Mouse (Mus musculus): ENCODE measurements around the gene Gm10282. TPM values are rescaled to one million over a fixed set of nuclear protein-coding genes. Genes with fewer than 3 reads are reported as not detected.

Gene Gm10282
- 5.0 and 9.7 TPM in 2 replicates for total RNA-seq (2017)

DNA sequence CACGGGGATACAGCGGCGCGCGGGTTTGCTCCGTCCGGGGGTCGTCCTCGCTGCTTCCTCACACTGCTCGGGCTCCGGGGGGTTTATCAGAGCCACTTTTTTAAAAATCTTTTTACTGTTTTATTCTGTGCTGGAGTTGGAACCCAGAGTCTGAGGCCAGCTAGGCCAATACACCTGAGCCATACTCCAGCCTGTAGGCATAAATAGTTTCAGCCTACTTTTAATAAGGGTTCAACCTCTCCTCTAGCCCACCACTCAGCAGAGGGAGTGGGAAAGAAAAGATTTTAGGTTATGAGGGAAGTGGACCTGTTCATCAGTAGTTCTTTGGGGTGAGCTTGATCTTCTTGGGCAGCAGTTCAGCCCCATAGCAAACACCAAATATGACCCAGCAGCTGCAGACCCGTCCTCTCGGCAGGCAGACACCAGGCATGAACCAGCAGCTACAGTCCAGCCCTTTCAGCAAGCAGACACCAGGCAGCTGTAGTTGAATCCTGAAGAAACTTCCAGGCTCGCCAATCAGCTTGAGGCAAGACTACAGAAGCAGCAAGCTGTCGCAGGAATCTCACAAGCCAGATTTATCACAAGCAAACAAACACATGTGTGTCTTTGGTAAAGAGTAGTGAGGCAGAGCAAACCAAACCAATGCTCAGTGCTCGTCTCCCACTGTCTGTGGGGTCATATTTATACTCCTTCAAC lies at the start of gene Gm10282:
TSS of gene Gm10282 (minus strand) at position 51 of the 696 bp plus-strand sequence.
- no peak for ATAC-seq (ENCODE audit: extremely low read depth, insufficient number of reproducible peaks, low FRiP score, poor library complexity, severe bottlenecking)

DNA sequence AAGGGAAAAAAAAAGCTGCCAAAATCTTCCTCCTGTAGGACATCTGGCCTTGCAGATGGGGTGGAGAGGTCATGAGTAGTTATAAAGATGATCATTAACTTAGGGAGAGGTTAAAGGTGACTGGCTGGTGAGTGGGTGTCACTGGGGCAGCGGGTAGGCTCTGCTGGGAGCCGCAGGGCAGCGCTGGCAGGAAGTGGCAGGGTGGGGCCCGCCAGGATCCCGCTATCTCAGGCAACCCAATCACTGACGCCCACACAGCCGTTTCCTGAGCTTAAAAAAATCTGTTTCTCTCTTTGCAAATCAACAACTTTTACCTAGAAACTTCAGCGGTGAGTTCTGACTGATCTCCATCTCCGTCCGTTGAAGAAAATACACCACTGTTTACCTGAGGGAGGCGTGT lies 49.2 kb upstream of the Gm10282 start:
- ATAC-seq (ENCODE audit: extremely low read depth, insufficient number of reproducible peaks, low FRiP score, poor library complexity, severe bottlenecking) = peak; percentile 58

DNA sequence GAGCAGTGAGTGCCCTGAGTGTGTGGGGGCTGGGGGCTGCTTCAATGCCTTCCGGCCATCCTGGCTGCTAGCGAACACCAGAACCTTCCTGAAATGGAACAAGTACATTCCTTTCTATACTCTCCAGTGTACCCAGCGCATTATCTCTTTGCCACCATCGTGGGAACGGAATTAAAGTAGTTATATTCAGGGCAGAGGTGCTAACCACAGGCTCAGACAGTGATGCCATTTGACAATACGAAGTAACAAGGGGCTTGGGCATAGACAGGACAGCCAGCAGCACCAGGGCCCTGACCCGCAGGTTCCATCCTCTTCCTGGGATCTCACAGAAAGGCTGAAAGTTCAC lies 48.6 kb upstream of the Gm10282 start:
- ATAC-seq (ENCODE audit: extremely low read depth, insufficient number of reproducible peaks, low FRiP score, poor library complexity, severe bottlenecking) = no peak

DNA sequence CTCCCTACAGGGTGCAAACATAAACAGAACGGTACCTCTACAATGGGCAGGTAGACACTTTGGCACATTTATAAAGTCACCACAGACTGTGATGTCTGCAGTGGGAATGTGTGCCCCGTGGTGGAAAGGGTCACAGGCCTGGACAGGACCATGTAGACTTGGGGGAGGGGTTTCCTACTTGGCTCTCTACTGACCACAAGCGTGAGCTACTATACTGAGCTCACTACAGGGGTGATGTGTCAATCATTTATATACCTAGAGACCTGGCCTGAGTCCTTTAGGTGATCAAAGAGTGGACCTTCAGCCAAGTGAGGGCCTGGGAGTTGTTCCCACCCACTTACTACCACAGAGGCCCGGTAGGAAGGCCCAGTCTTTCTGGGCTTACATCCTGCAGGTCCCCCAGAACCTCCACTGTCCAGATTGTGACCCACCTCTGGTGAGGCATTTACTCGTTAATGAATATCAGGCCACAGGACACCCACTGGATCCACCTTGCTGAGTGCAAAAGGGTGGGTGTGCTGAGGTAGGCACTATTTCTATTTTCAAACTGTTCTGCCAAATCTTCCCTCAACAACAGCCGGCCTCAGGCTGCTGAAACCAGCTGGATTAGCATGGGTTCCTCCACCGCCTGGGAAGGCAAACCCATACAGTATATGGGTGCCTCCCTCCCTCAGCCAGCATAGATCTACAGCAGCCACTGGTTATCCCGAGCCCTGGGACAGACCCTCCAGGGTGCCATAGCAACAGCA lies 48.1 kb upstream of the Gm10282 start:
- no peak for ATAC-seq (ENCODE audit: extremely low read depth, insufficient number of reproducible peaks, low FRiP score, poor library complexity, severe bottlenecking)

DNA sequence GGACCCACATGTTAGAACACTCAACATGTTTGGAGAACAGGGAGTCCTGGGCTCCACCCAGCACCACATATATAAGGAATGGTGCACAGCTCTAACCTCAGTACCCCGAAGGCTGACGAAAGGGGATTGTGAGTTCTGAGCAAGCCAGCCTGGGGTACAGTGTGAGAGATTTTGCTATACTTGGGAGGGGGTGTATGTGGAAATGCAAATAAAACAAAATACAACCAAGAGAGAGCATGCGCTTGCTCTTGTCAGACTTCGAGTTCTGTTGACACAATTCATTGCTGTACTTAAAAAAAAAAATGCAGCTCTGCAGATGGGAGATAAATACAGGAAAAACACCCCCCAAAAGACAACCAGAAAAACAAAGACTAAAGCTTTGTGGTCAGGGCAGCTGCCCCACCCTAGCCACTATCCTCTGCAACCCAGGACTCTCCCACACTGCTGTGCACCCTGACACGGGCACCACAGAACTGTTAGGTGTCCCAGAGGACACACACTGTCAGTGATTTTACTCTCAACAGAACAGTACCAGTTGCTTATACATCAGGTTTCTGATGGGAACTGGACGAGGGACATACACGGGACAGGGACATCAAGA lies 46.4 kb upstream of the Gm10282 start:
- no peak; the same call in 1 of the 2 replicates for ATAC-seq (ENCODE audit: extremely low read depth, insufficient number of reproducible peaks, low FRiP score, poor library complexity, severe bottlenecking)

DNA sequence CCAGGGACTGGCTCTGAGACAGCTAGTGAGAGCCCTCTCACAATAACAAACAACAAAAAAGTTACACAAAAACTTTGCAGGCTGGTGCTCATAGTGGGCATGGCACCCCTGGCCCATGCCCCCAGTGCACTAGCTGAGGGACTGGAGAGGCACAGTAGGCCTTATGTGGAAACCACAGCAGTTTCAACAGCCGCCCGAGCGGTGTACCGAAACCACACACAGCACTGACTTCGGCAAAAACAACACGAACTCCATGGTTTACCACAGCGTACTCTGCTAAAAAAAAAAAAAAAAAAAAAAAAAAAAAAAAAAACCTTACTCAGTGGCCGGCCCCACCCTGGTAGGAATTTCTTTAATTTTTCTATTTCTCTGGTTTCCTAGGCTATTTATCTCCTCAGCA lies 45.7 kb upstream of the Gm10282 start:
- peak; percentile 60 for ATAC-seq (ENCODE audit: extremely low read depth, insufficient number of reproducible peaks, low FRiP score, poor library complexity, severe bottlenecking)

DNA sequence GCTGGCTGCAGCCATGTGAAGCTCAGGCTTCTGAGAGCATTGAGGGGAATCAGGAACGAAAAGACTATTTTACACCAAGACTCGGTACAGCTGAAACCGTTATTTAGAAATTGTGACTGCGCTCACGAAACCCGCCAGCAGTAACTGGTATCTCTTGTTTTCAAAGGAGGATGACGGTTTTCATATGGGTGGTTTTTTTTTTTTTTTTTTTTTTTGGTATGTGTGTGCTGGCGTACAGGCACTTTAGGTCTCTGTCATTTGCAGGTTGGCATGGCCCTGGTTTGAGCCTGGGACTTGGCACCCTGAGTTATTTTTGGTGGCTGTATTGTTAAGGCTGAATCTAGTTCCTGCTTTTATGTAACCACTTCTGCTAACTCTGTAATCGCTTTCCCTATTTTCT lies 44.8 kb upstream of the Gm10282 start:
- no peak for ATAC-seq (ENCODE audit: extremely low read depth, insufficient number of reproducible peaks, low FRiP score, poor library complexity, severe bottlenecking)

DNA sequence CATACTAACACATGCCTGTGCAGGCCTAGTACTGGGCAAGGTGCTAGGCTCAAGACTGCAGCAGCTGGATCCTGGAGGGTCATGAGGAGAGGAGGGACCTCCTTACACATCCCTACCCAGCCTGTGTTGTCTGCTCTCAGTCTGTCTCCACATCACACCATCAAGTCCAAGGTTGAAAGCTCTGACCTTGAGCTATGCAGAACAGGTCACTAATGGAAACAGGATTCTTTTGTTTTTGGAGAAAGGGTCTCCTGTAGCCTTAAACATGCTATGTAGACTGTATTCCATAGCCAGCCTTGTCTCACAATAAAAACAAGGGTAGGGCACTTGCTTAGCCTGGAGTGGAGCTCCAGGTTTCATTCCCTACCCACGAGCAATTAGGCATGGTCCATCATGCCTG lies 43.9 kb upstream of the Gm10282 start:
- ATAC-seq (ENCODE audit: extremely low read depth, insufficient number of reproducible peaks, low FRiP score, poor library complexity, severe bottlenecking) = no peak

DNA sequence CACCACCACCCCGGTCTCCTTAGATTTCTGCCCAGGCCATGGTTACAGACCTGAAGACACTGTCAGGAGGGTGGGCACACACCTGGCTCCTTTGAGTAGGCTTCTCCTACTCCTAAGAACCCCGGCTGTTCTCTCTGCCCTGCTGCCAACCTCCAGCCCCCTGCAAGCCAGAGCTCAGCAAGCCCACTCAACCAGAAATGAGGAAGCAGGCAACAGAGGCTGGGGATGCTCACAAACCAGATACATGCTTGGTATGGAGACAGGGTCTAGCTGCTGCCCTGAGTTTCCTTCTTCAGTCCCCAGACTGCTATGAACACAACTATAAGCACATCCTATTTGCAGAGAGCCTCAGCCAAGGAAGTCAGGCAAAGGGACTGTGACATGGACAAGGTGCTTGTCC lies 43.1 kb upstream of the Gm10282 start:
- 0 out of 2 replicates have a peak, but pooled peaks have one; percentile 15 for ATAC-seq (ENCODE audit: extremely low read depth, insufficient number of reproducible peaks, low FRiP score, poor library complexity, severe bottlenecking)

DNA sequence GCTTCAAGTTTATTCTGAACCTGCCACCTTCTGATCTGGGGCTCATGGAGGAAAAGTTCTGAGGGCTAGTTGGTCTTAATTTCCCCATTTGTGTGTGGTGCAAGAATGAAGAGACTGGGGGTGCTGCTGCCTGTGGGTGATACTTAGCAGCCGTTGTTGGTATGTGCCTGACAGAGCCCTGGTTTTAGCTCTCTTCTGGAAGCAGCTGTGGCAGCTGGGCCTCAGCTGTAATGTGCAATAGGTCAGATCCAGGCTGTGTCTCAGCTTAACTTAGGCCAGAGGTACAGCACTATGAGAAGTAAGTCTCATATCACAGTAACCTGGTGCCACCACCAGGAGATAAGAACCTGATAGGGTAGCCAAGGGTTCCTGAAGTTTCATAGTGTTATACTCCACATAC lies 42.5 kb upstream of the Gm10282 start:
- ATAC-seq (ENCODE audit: extremely low read depth, insufficient number of reproducible peaks, low FRiP score, poor library complexity, severe bottlenecking) = no peak

DNA sequence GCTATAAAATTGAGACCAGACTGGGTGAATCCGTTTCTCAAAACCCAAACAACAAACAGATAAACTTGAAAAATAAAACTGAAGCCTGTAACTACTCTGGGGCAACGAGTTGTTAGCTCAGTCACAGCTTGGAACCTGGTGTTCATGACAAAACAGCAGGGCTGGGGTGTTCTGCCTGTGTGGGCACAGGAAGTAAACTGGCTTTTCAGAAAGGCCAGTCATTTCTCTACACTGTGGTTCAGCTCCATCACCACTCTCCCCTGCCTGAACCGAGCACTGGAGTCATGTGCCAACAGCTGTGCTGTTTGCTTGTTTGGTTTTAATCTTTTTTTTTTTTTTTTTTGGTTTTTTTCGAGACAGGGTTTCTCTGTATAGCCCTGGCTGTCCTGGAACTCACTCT lies 38.7 kb upstream of the Gm10282 start:
- ATAC-seq (ENCODE audit: extremely low read depth, insufficient number of reproducible peaks, low FRiP score, poor library complexity, severe bottlenecking) = peak; percentile 63; the same call in 1 of the 2 replicates

DNA sequence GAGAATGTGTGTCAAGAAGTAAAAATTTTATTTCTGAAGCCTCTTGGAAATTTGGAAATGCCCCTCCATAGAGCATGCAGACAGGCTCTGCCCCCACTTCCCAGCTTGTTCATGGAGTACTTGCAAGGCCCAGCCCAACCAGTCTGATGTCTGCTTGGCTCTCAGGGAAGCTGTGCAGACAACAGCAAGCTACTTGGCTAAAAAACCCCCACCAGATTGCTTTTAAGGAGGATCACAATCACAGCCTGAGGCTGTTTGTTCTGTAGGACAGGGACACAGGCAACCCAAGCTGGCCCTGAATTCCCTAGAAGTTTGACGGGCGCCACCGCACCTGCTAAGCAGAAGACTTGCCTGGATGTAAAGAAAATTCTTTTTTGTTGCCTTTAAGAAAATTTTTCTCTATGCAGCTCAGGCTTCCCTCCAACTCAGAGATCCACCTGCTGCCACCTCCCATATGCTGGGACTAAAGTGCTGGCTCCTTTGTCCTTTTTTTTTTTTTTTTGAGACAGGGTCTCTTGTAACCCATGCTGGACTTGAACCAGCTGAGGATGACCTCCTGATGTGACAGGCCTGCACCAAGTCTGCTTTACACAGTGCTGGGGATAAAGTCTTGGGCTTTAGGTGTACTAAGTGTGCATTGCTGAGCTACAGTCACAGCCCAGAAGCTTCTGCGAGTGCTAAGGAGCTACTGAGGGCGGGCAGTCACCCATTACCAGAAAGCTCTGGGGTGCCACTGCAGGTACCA lies 37.7 kb upstream of the Gm10282 start:
- no peak for ATAC-seq (ENCODE audit: extremely low read depth, insufficient number of reproducible peaks, low FRiP score, poor library complexity, severe bottlenecking)

DNA sequence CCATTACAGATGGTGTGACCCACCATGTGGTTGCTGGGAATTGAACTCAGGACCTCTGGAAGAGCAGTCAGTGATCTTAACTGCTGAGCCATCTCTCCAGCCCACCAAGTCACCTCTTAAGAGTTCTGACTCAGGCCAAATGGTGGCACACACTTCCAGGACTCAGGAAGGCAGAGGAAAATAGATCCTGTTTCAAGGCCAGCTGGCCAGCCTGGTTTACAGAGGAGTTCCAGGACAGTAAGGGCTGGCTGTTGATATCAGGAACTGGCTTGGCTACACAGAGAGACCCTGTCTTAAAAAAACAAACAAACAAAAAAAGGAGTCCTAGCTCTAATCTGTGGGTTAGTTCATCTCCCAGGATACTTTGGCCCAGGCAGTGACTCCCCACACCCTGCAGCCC lies 32.0 kb upstream of the Gm10282 start:
- ATAC-seq (ENCODE audit: extremely low read depth, insufficient number of reproducible peaks, low FRiP score, poor library complexity, severe bottlenecking) = no peak

DNA sequence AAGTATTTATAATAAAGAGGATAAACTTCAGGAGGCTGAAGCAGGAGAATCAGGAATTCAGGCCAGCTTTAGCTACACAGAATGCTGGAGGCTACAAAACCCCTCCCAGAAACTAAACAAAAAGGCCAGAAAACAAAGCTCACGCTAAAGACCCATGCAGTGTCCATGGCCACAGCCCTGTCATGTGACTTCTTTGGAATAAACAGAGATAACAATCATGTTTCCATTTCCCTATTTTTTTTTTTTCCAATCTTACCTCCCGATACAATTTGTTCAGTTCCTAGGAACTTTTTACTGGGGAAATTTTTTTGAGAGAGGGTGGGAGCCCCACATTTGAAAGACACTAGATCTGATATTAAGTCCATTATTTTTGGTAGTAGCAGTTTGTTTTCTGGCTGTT lies 31.2 kb upstream of the Gm10282 start:
- no peak for ATAC-seq (ENCODE audit: extremely low read depth, insufficient number of reproducible peaks, low FRiP score, poor library complexity, severe bottlenecking)

DNA sequence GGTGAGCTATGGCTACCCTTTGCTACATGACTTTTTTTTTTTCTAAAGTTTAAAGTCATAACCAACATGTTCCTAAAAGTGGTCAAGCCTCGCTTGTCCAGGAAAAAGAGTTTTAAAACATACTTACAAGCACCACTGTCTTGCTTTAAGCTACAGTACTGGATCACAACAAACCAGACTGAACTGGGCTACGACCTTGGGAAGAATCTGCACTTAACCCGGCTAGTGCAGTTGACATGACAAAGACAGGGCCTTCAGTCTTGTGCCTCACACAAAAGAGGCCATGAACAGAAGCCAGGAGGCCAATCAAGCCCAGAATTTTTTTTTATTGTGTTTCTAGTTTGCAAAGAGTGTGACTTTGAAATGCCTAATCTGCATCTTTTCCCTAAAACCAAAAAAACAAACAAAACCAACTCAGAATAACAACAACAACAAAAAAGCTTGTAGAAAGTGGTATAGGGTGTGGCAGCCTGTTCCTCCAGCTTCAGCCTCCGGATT lies 29.1 kb upstream of the Gm10282 start:
- ATAC-seq (ENCODE audit: extremely low read depth, insufficient number of reproducible peaks, low FRiP score, poor library complexity, severe bottlenecking) = no peak

DNA sequence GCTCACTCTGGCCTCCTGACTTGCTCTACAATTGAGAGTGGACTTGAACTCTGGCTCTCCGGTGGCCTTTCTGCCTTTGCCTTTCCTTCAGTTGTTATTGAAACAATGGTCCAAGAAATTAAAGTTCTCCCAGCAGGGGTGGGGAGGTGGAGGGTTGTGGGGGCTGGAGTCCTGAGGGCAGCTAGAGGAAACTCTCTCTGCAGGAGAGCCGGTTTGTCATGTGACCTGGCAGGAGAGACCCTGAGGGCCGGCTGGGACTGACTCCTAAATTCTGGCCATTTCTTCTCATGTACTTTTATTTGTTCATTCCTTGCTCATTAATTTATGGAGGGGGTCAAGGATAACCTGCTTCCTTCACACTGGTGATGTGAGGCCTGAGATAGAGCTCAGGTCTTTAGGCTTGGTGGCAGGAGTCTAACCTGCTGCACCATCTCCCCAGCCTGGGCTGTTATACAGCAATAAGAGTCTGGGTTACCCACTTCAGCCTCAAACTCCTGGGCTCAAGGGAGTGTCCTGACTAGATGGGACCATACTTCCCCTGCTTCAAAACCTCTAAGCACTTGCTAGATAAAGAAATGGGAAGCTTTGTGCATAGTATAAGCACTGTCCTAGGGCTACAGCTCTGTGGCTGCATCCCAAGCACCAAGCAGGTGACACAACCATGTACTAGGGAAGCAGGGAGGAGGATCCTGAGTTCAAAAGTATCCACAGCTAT lies 28.5 kb upstream of the Gm10282 start:
- no peak for ATAC-seq (ENCODE audit: extremely low read depth, insufficient number of reproducible peaks, low FRiP score, poor library complexity, severe bottlenecking)

DNA sequence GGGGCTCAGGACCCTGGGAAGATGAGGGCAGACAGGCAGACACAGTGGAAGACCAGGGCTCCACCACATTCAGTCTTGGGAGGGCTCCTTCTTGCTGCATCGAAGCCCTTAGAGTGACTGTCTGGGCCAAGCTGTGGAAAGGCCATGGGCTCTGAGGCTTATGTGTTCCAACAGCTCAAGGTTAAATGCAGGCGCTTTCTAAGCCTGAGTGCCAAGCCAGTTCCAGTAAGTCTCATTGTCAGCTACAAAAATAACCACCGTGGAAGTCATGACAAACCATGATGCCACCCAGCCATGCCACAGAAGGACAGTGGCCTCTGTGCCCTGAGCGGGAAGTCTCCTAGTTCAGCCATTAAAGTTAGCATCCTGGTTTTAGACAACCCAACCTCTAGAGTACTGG lies 26.6 kb upstream of the Gm10282 start:
- no peak for ATAC-seq (ENCODE audit: extremely low read depth, insufficient number of reproducible peaks, low FRiP score, poor library complexity, severe bottlenecking)

DNA sequence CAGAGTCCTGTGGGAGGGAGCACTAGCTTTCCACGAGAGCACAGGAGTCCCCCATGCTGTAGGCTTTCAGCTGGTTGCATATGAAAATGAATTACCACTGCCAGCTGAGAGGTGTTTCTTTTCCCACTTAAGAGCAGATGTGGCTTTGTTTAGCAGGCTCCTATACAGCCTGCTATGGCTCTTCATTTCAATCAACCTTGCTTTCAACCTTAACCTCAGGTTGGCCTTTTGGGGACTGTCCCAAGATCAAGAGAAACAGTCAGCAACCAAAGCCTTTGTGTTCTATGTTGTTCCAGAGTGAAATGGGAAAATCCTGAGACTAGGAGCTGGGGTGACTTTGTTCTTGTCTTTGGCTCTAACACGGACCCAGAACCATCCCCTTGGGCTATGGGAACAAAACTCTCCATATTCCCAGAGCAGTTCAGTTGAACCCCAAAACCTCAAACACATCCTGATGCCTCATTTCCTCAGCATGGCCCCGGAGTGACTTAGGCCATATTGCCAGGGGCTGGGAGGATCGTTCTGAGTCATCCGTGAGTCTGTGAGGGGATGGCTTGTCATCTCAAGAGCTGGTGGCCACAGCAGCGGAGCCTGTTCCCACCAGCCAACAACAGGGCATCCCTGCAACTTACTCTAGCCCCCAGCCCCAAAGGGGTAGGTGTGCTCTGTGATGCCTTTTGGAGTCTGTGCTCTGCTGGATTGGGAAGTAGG lies 25.9 kb upstream of the Gm10282 start:
- ATAC-seq (ENCODE audit: extremely low read depth, insufficient number of reproducible peaks, low FRiP score, poor library complexity, severe bottlenecking) = no peak
